Mouse (Mus musculus) fat pad, adult 2 months (tissue): ENCODE results near the gene Fibp.

Experiments
- DNase-seq: peaks from one replicate; pipeline ENCODE4 v3.0.0-alpha.2; 2011; ENCODE audit warnings: low read depth, low spot score; ENCODE audit errors: extremely low read depth

The Fibp gene

DNA sequence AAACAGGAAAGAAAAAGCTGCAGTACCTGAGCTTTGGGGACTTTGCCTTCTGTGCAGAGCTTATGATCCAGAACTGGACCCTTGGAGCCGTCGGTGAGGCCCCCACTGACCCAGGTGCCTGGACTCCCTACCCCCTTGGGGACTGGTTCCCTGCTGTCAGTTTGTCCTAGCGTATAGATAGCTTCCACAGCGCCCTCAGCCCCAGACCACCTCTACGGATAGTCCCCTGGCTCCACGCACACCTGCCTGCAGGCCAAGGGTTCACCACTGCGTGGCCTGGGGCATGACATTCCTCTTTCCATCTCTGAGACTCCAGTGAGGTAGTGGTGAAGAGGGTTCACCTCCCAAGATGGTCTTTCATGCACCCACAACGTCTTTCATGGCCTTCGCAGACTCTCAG, 2.8 kb downstream of the Fibp start:
- no peak for DNase-seq

- no peak for DNase-seq
Observed at GRCm38 (mm10) chr19:5463791-5464562, 3.6 kb downstream of the Fibp start.

DNA sequence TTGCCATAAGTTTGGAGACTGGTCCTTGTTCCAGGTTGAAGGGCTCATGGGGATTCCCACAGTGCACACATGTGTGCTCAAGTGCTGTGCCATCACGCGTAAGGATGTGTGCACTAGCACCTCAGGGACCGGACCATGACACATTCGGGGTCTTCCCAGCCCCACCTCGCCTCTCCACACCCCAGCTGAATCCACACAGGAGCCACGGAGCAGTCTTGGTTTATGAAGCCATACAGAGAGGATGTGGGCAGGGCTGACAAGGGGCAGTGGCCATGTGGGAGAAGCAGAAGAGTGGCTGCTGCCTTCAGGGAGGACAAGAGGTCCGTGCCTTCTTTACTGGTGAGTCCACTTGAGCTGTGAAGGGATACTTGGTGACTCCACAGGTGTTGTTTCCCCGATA, 4.6 kb downstream of the Fibp start:
- no peak for DNase-seq

DNA sequence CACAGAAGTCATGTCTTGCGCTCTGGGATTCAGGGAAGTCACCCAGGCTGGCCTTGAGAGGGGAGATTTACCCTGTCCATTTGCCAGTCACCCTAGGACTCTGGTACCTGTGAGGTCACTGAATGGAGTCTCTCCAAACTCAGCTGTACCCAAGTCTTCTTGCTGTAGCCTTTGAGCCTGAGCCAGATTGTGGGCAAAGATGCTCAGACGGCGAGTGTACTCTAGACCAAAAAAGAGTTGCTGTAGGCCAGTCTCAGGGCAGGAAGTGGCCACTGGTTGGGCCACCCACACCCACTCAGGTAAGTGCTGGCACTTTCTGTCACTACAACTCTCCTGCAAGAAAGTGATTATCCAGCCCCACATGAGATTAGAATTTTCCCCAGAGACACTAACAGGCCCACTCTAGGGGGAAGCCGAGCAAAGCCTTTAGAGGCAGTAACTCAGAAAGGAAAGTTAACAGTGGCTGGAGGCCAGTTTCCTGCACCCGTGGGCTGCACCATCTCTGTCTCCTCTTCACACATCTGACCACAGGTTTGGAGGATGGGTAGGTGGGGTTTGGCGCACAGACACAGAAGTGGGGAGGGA, 6.6 kb downstream of the Fibp start:
- no peak for DNase-seq

- DNase-seq: no peak
Observed at GRCm38 (mm10) chr19:5468374-5468773, 8.0 kb downstream of the Fibp start, which contains the start of gene Ctsw. Ctsw (minus strand) TSS chr19:5468507.

GRCm38 (mm10) chr19:5471846-5472245, 11.4 kb downstream of the Fibp start:
- DNase-seq: no peak

DNA sequence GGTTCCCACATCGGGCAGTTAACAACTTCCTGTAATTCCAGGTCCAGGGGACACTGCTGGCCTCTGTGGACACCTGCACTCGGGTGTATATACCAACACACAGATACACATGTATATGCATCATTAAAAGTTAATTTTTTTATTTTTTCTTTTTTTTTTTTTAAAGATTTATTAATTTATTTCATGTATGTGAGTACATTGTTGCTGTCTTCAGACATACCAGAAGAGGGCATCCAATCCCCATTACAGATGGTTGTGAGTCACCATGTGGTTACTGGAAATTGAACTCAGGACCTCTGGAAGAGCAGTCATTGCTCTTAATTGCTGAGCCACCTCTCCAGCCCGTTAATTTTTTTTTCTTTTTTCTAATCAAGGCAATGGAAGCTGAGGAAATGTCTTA, 12.4 kb downstream of the Fibp start:
- DNase-seq: no peak

- DNase-seq: no peak
Observed at GRCm38 (mm10) chr19:5473720-5474119, 13.3 kb downstream of the Fibp start, which contains the start of gene Efemp2. Efemp2 (plus strand) TSS chr19:5473954.

DNA sequence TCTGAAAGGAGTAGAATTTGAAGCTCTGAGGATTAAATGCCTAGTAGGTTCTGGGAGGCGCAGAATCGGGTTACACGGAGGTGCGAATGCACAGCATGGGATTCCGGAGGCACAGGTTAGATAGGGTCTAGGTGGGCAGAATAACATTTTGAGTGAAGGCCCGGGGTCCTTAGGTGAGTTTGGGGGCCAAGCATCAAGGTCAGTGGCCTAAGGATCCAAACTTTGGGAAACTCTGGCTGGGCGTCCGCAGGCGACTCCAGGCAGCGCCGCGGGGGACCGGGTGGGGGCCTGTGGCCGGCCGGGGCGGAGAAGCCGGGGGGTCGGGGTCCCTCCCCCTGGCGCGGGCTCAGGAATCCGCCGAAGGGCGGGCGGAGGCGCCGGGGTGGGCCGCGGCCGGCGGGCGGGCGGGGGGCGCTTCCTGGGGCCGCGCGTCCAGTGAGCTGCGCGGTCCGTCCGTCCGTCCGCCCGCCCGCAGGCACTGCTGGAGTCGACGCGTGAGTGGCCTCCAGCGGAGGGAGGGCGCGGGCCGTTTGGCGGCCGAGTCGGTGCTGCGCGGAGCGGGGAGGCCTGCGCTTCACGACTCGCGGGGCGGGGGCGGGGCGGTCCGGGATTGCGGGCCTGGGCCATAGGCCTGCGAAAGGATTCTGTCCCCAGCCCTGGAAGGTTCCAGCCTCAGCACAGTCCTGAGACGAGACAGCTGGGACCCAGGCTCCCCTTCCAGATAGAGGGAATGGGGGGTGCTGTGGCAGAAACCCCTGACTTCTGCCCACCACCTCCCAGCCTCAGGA, 14.1 kb downstream of the Fibp start:
- no peak for DNase-seq

- no peak for DNase-seq
Observed at GRCm38 (mm10) chr19:5475069-5475714, 14.8 kb downstream of the Fibp start.

GRCm38 (mm10) chr19:5477004-5477667, 16.7 kb downstream of the Fibp start:
- DNase-seq: no peak

GRCm38 (mm10) chr19:5477668-5478300, 17.4 kb downstream of the Fibp start:
- DNase-seq: no peak

DNA sequence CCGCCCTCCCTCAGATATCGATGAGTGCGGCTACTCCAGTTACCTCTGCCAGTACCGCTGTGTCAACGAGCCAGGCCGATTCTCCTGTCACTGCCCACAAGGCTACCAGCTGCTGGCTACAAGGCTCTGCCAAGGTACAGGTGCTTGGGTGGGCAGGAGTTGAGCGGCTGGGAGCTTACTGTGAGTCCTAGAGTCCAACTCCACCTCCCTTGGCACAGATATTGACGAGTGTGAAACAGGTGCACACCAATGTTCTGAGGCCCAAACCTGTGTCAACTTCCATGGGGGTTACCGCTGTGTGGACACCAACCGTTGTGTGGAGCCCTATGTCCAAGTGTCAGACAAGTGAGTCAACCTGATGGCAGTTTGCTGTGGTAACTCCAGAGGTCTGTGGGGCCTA, 19.6 kb downstream of the Fibp start:
- DNase-seq: no peak

DNA sequence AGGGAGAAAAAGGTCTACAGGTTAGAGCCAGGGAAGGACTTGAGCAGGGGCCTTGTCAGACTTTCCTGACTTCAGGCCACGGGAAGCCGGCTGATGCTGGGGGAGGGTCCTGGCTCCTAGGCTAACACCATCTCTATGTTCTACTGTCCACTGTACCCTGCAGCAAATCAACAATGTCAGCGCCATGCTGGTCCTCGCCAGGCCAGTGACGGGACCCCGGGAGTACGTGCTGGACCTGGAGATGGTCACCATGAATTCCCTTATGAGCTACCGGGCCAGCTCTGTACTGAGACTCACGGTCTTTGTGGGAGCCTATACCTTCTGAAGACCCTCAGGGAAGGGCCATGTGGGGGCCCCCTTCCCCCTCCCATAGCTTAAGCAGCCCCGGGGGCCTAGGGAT, 21.0 kb downstream of the Fibp start:
- DNase-seq: no peak

DNA sequence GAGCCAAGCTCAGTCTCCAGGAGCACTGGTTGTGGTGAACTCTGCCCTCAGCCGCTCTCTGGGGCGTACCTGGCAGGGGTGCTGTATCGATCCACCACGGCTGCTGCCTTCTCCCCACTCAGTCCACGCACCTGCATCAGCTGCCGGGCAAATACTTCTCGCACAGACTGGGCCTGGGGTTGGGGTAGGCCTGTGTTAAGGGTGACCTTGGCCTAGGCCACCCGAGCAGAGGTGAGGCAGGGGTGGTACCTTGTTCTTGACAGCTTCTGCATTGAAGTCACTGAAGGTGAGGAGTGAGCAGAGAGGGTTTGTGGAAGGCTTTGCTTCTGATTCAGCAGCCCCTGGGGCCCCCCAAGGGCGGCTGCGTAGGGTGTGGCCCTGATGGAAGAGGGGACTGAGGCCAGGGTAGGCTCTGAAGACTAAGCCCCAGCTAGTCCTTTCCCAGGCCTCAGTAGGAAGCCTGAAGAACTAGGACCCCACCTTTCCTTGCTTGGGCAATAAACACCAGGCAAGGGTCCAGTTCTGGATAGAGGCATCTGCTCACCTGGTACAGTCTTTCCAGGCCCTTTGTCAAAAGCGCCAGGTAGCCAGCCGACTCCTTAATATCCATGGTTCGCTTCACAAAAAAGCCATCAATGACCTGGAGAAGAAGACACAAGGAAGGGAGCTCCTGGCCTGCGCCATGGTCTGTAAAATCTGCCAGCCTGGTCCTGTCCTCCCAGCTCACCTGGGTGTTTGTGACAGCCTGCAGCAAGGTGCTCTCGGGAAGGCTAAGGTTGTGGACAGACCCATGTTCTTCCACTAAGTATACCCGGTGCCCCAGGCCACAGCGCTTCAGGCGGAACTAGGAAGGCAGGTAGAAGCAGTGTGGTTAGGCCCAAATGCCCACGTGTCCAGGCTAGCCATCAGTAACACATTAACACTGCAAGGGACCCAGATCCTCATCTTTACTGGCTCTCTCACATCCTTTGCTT, 23.3 kb downstream of the Fibp start:
- no peak for DNase-seq

DNA sequence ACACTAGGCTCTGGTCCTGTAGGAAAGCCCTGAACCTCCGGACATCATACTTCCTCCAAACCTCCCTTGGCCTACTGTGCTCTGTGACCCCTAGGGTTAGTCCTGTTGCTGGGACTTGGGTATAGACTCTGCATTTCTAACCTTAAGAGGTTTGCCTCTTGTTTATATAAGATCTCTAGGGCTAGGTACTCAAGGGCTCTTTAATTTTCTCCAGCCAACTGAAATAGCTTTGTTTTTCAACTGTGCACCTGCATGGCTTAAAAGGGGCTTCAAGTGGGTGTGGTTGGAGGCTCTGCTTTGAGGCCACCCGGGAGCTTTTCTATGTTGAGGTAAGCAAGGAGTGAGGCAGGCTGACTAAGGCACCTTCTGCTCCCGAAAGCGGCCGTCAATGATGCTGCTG, 24.1 kb downstream of the Fibp start:
- no peak for DNase-seq

DNA sequence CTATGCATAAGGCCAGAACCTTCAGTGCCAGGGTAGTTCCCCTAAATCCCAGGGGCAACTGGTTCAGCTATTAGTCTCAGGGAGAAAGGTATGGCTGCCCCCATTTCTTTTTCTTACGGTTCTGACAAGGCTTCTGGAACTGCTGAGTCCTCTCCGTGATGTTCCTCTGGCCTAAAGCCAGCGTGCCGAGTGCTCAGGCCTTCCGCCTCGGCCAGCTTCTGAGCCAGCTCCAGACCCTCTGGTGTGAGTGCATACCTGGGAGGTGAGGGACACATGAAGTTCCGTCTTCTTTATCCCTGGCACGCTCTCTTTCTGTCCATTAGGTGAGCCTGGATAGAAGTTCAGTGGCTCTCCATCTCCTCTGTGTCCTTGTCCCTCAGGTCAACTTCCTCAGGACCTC, 25.0 kb downstream of the Fibp start:
- no peak for DNase-seq

GRCm38 (mm10) chr19:5485821-5486220, 25.4 kb downstream of the Fibp start:
- DNase-seq: no peak

GRCm38 (mm10) chr19:5486286-5486685, 25.9 kb downstream of the Fibp start:
- no peak for DNase-seq
